Mouse (Mus musculus) mouse trophoblast stem cell (cell line): ENCODE data around the gene Slc12a9.

Experiments used
- in situ Hi-C, 2 experiments: fragments of 300-500 bp; cut with MseI, MboI; formaldehyde crosslinking; loops; 2 replicates in 1 of 2; 3 replicates in 1 of 2; pipeline ENCODE4 v1.15.1; 2025

Gene Slc12a9

DNA sequence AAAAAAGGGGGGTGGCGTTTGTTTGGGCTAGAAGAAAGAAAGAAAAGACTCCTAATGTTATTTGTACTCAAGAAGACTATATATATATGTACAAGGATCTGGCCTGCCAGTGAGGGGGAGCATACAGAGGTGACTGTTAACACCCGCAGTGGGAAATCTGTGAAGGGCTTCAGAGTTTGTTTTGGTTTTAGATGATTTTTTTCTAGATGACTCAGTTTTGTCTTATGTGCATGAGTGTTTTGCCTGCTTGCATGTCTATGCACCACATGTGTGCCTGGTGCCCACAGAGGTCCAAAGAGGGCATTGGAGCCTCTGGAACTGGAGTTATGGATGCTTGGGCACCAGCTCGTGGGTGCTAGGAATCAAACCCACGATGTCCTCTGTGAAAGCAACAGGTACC, 13.6 kb upstream of the Slc12a9 start:
- in situ Hi-C loops, result no loop called here

DNA sequence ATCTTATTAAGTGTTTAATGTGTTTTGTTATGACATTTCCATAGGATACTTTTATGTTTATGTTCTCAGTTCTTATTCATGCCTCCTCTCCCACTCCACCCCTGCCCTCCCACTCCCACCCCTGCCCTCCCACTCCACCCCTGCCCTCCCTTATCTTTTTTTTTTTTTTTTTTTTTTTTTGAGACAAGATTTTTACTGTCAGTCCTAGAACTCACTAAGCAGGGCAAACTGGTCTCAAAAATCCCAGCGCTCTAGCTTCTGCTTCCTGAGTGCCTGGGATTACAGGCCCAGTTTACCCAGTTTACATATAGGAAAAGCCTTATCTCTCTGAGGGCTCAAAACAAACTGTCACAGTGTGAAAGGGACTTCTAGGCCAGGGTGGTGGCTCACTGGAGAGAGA, 13.0 kb upstream of the Slc12a9 start:
- in situ Hi-C loops, result no loop called here

DNA sequence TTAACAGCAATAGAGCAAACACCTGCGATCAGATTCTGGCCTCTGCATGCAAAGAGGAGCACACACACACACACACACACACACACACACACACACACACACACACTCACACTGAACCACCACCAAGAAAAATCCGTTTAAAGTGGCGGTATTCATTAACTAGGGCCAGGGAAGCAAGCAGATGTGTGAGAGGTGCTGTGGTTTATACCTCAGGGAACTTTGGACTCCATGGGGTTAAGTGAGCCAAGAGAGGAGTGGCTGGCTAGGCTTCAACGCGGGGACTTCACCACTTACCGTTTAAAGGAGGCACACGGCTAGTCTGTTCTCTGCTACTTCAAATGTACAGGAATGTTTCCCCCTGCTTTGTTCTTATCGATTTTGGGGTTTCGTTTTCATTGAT, 12.4 kb upstream of the Slc12a9 start:
- in situ Hi-C loops, result no loop called here

DNA sequence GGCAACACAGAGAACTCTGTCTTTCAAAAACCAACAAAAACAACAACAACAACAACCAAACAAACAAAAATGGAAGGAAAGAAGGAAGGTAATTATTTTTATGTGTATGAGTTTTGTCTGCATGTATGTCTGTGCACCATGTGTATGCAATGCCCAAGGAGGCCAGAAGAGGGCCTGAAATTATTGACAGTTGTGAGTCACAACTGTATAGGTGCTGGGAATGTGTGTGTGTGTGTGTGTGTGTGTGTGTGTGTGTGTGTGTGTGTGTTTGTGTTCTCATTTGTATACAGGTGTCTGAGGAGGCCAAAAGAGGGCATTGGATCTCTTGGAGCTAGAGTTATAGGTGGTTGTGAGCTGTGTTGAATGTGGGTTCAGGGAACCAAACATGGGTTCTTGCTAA, 10.5 kb upstream of the Slc12a9 start:
- in situ Hi-C loops, result no loop called here

DNA sequence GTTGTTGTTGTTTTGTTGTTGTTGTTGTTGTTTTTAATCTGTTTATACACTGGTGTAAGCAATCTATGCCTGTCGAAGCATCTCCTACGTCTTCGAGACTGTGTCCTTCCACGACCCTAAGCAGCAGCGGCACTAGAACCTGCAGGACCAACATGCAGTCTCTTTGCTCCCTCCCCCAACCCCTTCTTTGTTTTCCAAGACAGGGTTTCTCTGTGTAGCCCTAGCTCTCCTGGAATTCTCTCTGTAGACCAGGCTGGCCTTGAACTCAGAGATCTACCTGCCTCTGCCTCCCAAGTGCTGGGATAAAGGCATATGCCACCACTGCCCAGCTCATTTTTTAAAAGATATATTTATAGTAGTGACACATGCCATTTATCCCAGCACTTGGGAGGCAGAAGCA, 10.0 kb upstream of the Slc12a9 start:
- in situ Hi-C loops, result no loop called here

DNA sequence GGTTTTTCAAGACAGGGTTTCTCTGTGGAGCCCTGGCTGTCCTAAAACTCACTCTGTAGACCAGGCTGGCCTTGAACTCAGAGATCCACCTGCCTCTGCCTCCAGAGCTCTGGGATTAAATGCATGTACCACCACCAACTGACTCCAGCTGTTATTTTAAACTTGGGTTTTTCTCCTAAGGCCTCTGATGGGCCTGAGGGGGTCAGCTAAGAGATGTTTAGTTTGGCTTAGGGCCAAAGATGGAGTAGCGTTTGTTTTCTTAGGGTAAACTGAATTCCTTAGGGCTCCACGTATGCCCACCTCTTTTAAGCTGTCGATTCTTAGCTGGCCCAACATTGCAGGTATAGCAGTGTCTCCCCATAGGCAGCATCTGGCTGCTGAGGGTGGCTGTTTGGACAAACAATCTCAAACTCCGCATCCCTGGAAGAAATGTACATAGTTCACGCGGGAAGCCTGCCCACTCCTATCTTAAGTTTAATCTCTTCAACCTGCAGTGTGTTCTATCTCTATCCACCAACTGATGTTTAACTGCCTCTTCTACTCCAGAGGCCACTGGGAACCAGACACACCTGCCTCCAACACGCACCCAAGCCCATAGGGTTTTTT, 9.1 kb upstream of the Slc12a9 start:
- in situ Hi-C loops, result no loop called here

DNA sequence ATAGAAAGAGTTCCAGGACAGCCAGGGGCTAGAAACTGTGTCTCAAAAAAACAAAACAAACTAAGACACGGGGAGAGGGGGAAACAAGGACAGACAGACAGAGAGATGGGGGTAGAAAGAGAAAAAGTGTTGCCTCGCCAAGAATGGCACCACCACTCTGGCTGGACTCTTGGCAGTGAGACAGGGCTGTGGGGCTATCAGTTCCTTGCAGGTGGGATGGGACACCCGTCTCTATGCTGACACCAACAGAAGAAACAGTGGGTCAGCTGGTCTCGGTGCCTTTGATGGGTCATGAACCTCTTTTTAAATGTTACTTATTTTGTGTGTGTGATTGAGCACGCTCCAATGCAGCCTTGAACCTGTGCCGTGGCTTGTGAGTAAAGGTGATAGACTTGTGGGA, 6.8 kb upstream of the Slc12a9 start:
- in situ Hi-C loops, result no loop called here

DNA sequence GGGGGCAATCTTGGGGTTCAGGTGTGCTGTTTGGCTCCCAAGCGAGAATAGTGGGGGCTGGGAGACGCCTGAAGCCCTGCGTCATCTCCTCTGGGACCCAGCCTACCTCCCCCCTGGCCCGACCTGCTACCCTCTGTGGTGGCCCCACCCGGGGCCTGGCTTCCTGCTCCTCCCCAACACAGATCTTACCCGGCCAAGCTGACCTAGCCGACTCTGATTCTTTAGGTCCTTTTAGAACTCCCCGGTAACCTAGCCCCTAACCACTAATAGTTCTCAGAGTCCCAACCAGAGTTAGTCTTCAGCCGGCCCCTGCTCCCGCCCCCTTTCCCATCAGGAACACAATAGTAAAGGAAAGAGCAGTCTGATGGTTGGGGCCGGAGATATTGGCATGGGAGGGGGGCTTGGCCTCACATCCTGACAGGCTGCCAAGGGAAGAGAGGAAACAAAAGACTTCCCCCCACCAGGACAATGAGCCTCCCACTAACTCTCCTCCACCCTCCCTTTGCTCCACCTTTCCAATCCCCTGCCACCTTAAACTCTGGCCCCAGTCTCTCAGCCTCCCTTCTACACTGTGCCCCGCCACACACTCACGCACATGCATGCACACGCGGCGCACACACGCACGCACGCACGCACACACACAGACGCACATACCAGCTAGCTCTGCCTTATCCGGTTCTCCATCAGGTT, 6.0 kb upstream of the Slc12a9 start:
- in situ Hi-C loops, result no loop called here

DNA sequence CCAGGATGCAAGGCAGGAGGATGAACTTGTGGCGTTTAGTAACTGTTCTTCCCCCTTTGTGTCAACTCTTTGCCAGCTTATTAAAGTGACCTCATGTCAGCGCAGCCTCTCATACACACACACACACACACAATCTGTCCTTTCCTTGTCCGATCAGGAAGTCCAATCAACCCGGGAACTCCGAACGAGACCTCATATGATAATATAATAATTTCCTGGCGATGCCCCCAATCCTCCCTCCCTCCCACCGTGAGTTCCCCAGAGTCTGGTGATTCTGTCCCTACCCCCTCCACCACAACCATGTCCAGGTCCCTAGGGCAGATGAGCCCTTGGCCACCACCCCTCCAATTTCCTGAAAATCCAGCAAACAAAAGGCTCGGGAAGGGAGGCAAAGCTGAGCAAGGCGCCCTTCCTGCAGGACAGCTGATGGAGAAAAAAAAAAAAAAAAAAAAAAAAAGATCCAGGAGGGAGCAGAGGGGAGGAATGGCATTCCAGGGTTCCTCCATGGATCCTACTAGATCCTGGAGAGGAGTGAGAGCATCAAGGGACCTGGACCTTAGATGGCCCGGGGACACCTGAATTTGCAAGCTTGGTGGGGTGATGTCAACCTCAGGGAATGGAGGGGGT, 5.4 kb upstream of the Slc12a9 start:
- in situ Hi-C loops, result no loop called here

DNA sequence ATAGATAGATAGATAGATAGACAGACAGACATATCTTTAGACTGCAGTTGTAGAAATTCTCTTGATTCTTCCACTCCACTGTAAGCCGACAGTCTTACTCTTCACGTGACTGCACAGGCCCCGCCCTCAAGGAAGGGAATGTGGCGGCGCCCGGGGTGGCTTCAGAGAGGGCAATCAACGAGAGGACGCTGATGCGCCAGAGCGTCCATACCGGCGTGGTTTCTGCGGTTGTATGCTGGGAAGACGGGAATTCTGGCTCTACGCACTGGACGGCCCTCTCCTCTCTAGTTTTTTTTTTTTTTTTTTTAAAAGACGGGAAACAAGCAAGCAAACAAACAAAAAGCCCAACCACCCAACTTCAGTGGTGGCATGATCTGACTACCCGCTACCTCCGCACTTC, 4.9 kb upstream of the Slc12a9 start:
- in situ Hi-C loops, result no loop called here

DNA sequence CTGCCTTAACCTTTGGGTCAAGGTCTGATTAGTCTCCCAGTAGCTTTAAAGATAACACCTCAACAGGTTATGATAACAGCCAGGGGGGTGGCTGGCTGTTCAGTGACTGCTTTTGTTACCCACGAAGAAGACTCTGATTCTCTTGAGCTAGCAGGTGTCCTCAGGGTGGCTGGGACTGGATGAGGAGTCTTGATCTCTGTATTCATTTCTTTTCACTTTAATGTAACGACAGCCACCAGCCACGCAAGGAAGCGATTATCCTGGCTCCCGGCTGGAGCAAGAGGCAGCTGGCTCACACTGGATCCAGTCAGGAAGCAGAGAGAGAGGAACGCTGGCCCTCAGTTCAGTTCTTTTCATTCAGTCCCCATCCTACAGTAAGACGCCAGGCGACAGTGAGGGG, 3.8 kb upstream of the Slc12a9 start:
- in situ Hi-C loops, result no loop called here

DNA sequence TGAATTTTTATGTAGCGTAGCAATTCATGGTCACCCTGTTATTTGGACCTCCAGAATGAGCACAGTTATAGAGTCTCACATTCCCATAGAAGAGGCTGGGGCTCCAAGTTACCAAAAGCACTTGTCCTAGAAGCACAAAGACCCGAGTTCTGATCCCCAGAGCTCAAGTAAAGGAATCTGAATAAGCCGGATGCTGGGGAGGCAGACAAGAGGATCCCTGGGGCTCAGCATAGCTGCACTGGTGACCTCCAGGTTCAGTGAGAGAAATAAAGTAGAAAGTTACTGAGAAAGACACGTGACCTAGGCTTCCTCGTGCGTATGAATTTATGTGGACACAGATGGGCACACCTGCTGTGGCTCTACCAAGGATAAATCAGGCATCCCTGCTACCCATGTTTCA, 1.7 kb upstream of the Slc12a9 start:
- in situ Hi-C loops, result no loop called here

DNA sequence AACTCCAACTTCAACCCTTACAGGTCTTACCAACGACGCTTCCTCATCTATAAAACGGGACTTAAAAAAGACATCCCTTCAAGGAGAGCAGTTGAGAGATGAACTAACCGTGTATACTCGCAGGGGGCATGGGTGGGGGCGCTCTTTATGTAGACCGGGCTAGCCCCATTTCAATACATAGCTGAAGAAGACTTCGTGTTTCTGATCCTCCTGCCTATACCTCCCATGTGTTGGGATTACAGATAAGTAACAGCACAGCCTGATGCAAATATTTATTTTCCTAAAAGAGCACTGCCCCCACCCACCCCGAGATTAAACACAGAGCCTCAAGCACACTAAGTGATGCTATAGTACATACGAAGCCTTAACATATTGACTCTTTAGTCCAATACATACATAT, 920 bp upstream of the Slc12a9 start:
- in situ Hi-C loops, result no loop called here

DNA sequence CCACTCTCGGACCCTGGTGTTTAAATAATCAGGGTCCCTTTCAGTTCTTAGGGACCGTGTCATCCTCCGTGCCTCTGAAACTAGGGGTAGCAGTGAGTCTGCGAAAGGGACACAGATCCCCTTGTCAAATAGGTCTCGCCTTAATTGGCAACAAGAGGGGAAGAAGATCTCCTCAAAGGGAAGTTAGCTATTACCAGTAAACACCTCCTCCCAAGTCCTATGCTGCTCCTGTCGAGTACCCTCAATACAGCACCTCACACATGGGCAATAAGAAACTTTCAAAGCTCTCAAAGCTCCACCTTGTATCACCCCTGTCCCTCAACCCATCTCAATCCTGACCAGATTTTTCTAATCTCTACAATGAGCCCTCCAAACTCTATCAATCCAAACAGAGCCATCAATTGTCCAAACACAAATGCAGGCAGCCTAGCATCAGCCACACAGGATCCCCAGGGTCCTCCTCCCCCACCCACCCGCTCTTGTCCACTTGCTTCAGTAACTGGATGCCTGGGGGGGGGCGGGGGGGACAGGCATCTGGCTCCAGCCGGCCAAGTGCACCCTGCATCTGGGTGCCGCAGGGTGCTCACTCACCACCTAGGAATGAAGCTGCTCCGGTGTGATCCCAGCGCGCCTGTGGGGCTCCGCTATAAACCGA, 413 bp downstream of the Slc12a9 start:
- in situ Hi-C loops, result no loop called here

DNA sequence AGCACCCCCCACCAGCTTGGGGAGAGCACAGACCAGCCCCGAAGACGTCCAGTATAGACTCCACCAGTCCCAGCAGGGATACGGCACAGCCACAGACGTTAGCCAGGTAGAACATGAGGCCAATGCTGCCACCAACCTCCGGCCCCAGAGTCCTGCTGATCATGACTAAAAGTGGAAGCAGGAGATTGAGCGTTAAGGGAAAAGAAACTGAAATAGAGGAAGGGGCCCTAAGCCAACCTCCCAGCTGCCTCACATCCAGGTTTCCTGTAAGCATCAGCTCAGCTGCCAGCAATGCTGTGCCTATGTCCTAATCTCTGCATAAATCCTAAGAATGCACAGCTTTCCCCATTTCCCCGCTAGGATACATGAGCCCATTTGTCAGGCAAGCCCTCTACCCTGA, 2.5 kb downstream of the Slc12a9 start:
- in situ Hi-C loops, result no loop called here

DNA sequence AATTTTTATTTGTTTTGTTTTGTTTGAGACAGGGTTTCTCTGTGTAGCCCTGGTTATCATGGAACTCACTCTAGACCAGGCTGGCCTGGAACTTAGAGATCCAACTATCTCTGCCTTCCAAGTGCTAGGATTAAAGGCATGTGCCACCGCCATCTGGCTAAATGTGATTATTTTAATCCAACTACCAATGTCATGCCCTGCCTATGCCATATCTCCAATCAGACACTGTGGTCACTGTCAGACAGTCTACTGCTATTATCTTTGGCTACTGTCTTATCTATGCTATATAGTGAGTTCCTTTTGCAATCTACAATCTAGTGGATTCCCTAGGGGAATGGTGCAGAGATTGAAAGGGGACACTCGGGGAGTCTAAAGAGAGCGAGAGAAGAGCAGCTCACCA, 12.4 kb downstream of the Slc12a9 start:
- in situ Hi-C loops, result no loop called here

DNA sequence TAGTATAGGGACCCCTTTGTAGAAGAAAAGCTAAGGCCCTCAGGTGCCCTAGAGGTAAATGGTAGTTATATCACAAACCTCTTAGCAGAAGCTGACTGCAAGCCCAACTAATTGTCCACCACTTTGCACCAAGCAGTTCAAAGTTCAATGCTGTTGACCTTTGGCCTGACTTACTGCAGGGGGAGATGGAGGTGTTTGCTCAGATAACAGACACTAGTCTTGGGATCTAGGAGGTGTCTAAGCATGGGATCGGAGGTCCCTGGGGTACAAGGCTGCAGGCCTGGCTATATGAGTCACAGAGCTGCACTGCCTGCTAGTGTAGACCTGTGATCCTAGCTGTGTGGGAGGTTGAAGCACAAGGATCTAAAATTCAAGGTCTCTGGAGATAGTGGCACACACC, 14.8 kb downstream of the Slc12a9 start:
- in situ Hi-C loops, result no loop called here

DNA sequence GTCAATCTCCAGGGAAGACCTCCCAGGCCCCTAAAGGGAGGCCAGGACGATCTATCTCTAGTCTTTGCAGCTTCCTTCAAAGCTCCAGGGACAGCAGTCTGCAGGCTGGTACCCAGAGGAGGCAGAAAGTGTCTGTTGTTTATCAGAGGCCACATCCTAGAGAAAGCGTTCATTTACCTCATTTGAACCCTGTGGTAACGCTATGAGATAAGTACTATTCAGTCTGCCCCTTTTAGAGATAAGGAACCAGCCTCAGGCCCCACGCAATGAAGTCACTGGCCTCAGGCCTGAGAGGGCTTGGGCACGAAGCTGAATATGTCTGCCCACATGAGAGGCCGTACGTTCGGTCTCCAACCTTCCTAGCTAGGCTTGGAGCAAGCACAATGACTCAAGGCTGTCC, 16.0 kb downstream of the Slc12a9 start:
- in situ Hi-C loops, result no loop called here

DNA sequence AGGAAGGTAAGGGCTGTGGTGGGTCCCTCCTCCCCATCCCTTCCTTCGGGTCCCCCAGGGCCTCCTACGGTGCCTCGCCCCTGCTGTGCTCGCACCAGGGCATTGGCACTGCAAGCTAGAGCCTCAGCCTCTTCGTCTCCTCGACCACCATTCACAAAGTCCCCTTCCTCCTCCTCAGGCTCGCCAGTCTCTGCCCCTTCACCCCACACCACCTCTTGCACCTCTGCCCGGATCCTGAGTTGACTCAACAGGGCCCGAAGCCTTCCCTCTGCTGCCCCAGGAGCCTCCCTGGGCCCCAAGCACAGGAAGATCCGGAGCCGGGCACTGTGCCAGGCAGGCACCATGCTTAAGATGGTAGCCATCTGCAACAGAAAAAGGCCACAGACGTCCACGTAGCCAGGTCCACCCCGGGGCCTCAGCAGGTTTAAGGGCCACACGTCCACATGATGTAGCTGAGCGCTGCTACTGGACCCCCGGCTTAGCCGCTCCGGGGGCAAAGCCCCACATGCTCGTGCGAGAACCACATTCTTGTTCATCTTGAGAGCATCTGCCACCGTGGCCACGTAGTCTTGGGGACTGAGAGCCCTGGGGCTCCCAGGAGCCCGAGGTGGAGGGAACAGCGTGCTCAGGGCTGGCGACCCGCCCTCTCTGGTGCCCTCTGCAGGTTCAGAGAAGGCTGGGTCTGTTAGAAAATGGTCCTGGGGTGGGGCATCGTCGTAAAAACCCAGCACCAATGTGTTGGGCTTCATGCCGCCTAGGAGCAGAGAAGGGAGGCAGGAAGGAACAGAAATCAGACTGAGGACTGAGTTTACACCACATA, 18.1 kb downstream of the Slc12a9 start:
- in situ Hi-C loops, result no loop called here

DNA sequence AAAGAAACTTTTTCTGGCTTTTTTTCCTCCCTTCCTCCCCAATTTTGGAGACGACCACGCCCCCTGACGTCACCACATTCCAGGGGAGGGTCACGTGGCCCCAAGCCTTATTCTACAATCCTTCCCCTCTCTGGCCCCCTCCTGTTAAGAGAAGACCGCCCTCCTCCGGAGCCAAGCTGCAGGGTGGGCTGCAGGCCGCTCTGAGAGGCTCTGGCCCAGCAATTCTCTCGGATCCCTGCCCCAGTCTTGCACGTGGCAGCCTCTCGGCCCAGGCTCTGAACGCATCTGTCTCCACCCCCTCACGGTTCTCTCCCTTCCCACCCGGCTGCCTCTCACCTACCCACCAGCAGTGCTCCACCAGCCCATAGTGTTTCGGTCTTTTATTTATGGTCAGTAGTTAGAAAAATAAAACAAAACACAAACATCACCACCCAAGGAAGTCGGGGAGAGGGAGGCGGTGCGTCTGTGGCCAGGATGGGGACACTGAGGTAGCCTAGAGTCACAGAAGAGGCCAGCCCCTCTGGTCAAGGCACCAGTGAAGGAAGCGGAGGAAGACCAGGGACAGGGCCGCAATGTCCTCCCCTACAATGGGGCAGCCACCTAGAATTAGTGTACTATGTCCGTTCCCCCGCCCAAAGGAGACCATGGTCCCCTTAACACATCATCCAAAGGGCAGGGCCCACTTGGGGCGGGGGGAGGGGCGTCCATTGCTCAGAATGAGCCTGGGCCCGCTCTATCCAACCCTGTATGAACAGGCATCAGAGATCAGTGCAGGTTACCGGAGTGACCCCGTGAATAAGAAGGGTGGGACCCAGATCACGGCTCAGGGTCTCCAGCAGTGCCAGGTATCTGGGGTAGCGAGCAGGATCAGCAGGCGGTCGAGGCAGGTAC, 19.0 kb downstream of the Slc12a9 start, which contains the start of gene Trip6:
Gene Trip6, minus strand, starts transcription at position 212 of the 891 bp plus-strand sequence.
- in situ Hi-C loops, result no loop called here
